Mouse (Mus musculus): ENCODE results near the gene Pnpla8. TPM values are rescaled to one million over a fixed set of nuclear protein-coding genes. Genes with fewer than 3 reads are reported as not detected.

Gene Pnpla8
- polyA plus RNA-seq, 1 experiment, result 3.8 TPM

- H3K4me1 ChIP-seq (ENCODE audit: control insufficient read depth, insufficient read depth, insufficient read length, low read length), result no peaks in the 10 kb centered on the region
- H3K4me3 ChIP-seq (ENCODE audit: low read depth, low read length), result no peak overlapping the region
- TF ChIP-seq CTCF (IDR thresholded peaks at IDR 0.05; ENCODE audit: extremely low read depth, insufficient read length, insufficient replicate concordance, low read depth, low read length), result no peak
- TF ChIP-seq POLR2A (IDR thresholded peaks at IDR 0.05; ENCODE audit: low read depth, low read length), result no peak
- H3K36me3 ChIP-seq (ENCODE audit: control insufficient read depth, insufficient read depth, low read length), result no peaks in the 10 kb centered on the region
- no peak overlapping the region for H3K27ac ChIP-seq (ENCODE audit: insufficient read depth, low read depth, low read length)
- 59% methylated on average over 4 of the region's 4 CpGs for WGBS
- H3K27me3 ChIP-seq (ENCODE audit: control insufficient read depth, insufficient read depth, low read length), result no peaks in the 10 kb centered on the region
Observed at GRCm38 (mm10) chr12:44355116-44355515, 133.9 kb downstream of the Pnpla8 start.

GRCm38 (mm10) chr12:44357460-44357859 lies 136.3 kb downstream of the Pnpla8 start:
- H3K36me3 ChIP-seq (ENCODE audit: control insufficient read depth, insufficient read depth, low read length), result no peaks in the 10 kb centered on the region
- no peak for TF ChIP-seq POLR2A (IDR thresholded peaks at IDR 0.05; ENCODE audit: low read depth, low read length)
- TF ChIP-seq CTCF (IDR thresholded peaks at IDR 0.05; ENCODE audit: extremely low read depth, insufficient read length, insufficient replicate concordance, low read depth, low read length), result no peak
- H3K4me3 ChIP-seq (ENCODE audit: low read depth, low read length), result no peak overlapping the region
- H3K27ac ChIP-seq (ENCODE audit: insufficient read depth, low read depth, low read length), result no peak overlapping the region
- WGBS, result 46% methylated on average over 3 of the region's 3 CpGs
- H3K27me3 ChIP-seq (ENCODE audit: control insufficient read depth, insufficient read depth, low read length), result no peaks in the 10 kb centered on the region
- H3K4me1 ChIP-seq (ENCODE audit: control insufficient read depth, insufficient read depth, insufficient read length, low read length), result no peaks in the 10 kb centered on the region

GRCm38 (mm10) chr12:44357881-44358280 lies 136.7 kb downstream of the Pnpla8 start:
- Histone ChIP-seq H3K27me3 (ENCODE audit: control insufficient read depth, insufficient read depth, low read length) (no peaks in the 10 kb centered on the region), H3K27ac (ENCODE audit: insufficient read depth, low read depth, low read length) (no peak overlapping the region), H3K4me1 (ENCODE audit: control insufficient read depth, insufficient read depth, insufficient read length, low read length) (no peaks in the 10 kb centered on the region), H3K4me3 (ENCODE audit: low read depth, low read length) (no peak overlapping the region), H3K36me3 (ENCODE audit: control insufficient read depth, insufficient read depth, low read length) (no peaks in the 10 kb centered on the region)
- WGBS, result 86% methylated on average over 1 of the region's 1 CpGs
- TF ChIP-seq CTCF (IDR thresholded peaks at IDR 0.05; ENCODE audit: extremely low read depth, insufficient read length, insufficient replicate concordance, low read depth, low read length) (no peak), POLR2A (IDR thresholded peaks at IDR 0.05; ENCODE audit: low read depth, low read length) (no peak)

GRCm38 (mm10) chr12:44371076-44371710 lies 150.0 kb downstream of the Pnpla8 start:
- no peaks in the 10 kb centered on the region for H3K36me3 ChIP-seq (ENCODE audit: control insufficient read depth, insufficient read depth, low read length)
- no peak for TF ChIP-seq POLR2A (IDR thresholded peaks at IDR 0.05; ENCODE audit: low read depth, low read length)
- TF ChIP-seq CTCF (IDR thresholded peaks at IDR 0.05; ENCODE audit: extremely low read depth, insufficient read length, insufficient replicate concordance, low read depth, low read length), result no peak
- no peaks in the 10 kb centered on the region for H3K27me3 ChIP-seq (ENCODE audit: control insufficient read depth, insufficient read depth, low read length)
- no peak overlapping the region for H3K27ac ChIP-seq (ENCODE audit: insufficient read depth, low read depth, low read length)
- WGBS, result 54% methylated on average over 3 of the region's 3 CpGs
- H3K4me3 ChIP-seq (ENCODE audit: low read depth, low read length), result no peak overlapping the region
- no peaks in the 10 kb centered on the region for H3K4me1 ChIP-seq (ENCODE audit: control insufficient read depth, insufficient read depth, insufficient read length, low read length)

Other genes starting within 250 kb of the Pnpla8 start
- gene Dnajb9, start 11.0 kb upstream of the Pnpla8 start, polyA plus RNA-seq (2012; rRNA removed), result 0.60 and 1.4 TPM in 2 replicates
- gene Nrcam, start 107.5 kb downstream of the Pnpla8 start, polyA plus RNA-seq (2012; rRNA removed), result 0.06 and 0.10 TPM in 2 replicates

Data from small intestine, adult 2 months (tissue).